Mouse (Mus musculus) Patski (cell line): ENCODE measurements around the gene Pcx. TPM values are rescaled to one million over a fixed set of nuclear protein-coding genes. Genes with fewer than 3 reads are reported as not detected.

Source experiments
- ATAC-seq: fragments of 100-300 bp; one replicate; pipeline ENCODE4 v1.8.0; 2021
- CTCF ChIA-PET: fragments of 350-600 bp; sonication (Branson Sonifier 250); formaldehyde crosslinking; loops from one replicate; lab custom pipeline; 2022; ENCODE audit warnings: inconsistent platforms; lab: Charles Lee
- POLR2A ChIA-PET: fragments of 350-600 bp; sonication (Branson Sonifier 250); formaldehyde crosslinking; loops from one replicate; lab custom pipeline; 2022; ENCODE audit warnings: antibody characterized with exemption, inconsistent platforms; lab: Charles Lee
- DNase-seq: peaks from one replicate; pipeline ENCODE4 v3.0.0-alpha.2; 2011; ENCODE audit warnings: low read depth, low spot score
- H3K27me3 ChIP-seq: fragments of 371-371 bp; one replicate; pipeline ENCODE4 v1.5.1; 2021
- CTCF ChIP-seq: fragments of 100-300 bp; IDR thresholded peaks from one replicate; pipeline ENCODE4 v1.5.1; 2021
- in situ Hi-C: fragments of 300-500 bp; cut with MboI; formaldehyde crosslinking; loops from 3 replicates; pipeline ENCODE4 v1.11.1; 2018; ENCODE audit warnings: low pct_unique_long_range_greater_than_20kb, mixed read lengths
- polyA plus RNA-seq: library from polyadenylated mRNA; unstranded; gene quantifications from one replicate; pipeline ENCODE4 v1.2.3, GENCODE M21; 2021

Pcx gene
- polyA plus RNA-seq, 1 experiment from 2014 or later = 21.5 TPM

GRCm38 (mm10) chr19:4545841-4546240 lies 35.6 kb downstream of the Pcx start:
- no peaks in the 10 kb centered on the region for H3K27me3 ChIP-seq
- in situ Hi-C loops = no loop called here
- ATAC-seq = no peak
- no peak for DNase-seq
- CTCF ChIA-PET = no interaction called here
- POLR2A ChIA-PET = no interaction called here
- no peak for TF ChIP-seq CTCF

- CTCF ChIA-PET = interaction anchor here (1.4 to 2.1 kb wide), 2 partner anchors 19 to 39 kb away, joined by 4 read pairs; no protein-coding TSS in a partner anchor
- POLR2A ChIA-PET = no interaction called here
- in situ Hi-C loops = no loop called here
- DNase-seq (peak; percentile 1), ATAC-seq (no peak)
- no peaks in the 10 kb centered on the region for H3K27me3 ChIP-seq
- no peak for TF ChIP-seq CTCF
Measured at GRCm38 (mm10) chr19:4547801-4548200, 37.5 kb downstream of the Pcx start.

GRCm38 (mm10) chr19:4548305-4548883 lies 38.1 kb downstream of the Pcx start:
- ChIA-PET POLR2A (no interaction called here), CTCF (interaction anchor here (2.1 kb wide), 1 partner anchor 38 kb away, joined by 4 read pairs; no protein-coding TSS in a partner anchor)
- H3K27me3 ChIP-seq = no peaks in the 10 kb centered on the region
- DNase-seq (no peak), ATAC-seq (no peak)
- in situ Hi-C loops = no loop called here
- no peak for TF ChIP-seq CTCF

- DNase-seq = no peak
- POLR2A ChIA-PET = no interaction called here
- in situ Hi-C loops = no loop called here
- H3K27me3 ChIP-seq = no peaks in the 10 kb centered on the region
- CTCF ChIA-PET = interaction anchor here (0.7 kb wide), 1 partner anchor 11 kb away, joined by 3 read pairs; no protein-coding TSS in a partner anchor
- TF ChIP-seq CTCF = no peak
- ATAC-seq = no peak
Measured at GRCm38 (mm10) chr19:4554248-4554647, 44.0 kb downstream of the Pcx start.

GRCm38 (mm10) chr19:4555086-4555485 lies 44.8 kb downstream of the Pcx start:
- ChIA-PET CTCF (interaction anchor here (1.3 kb wide), 1 partner anchor 16 kb away, joined by 5 read pairs; no protein-coding TSS in a partner anchor), POLR2A (no interaction called here)
- no peak for ATAC-seq
- no peak for DNase-seq
- no peak for TF ChIP-seq CTCF
- in situ Hi-C loops = no loop called here
- H3K27me3 ChIP-seq = no peaks in the 10 kb centered on the region

GRCm38 (mm10) chr19:4556787-4557186 lies 46.5 kb downstream of the Pcx start:
- POLR2A ChIA-PET = no interaction called here
- in situ Hi-C loops = no loop called here
- CTCF ChIA-PET = interaction anchor here (1.5 kb wide), 1 partner anchor 59 kb away, joined by 3 read pairs; the partner anchor contains the start of gene 2010003K11Rik
- no peaks in the 10 kb centered on the region for H3K27me3 ChIP-seq
- no peak for ATAC-seq
- no peak for DNase-seq
- no peak for TF ChIP-seq CTCF

GRCm38 (mm10) chr19:4557796-4558569 lies 47.7 kb downstream of the Pcx start:
- CTCF ChIA-PET = interaction anchor here (0.7 to 1.5 kb wide), 4 partner anchors 9 to 60 kb away, joined by 3 read pairs; partner anchors contain the start of gene 2010003K11Rik
- DNase-seq = no peak
- no peak for TF ChIP-seq CTCF
- in situ Hi-C loops = no loop called here
- ATAC-seq = no peak
- H3K27me3 ChIP-seq = no peaks in the 10 kb centered on the region
- POLR2A ChIA-PET = interaction anchor here (0.7 kb wide), 2 partner anchors 25 to 61 kb away, joined by 3 to 11 read pairs; no protein-coding TSS in a partner anchor

- DNase-seq (no peak), ATAC-seq (no peak)
- CTCF ChIA-PET = interaction anchor here (1.4 kb wide), 1 partner anchor 23 kb away, joined by 3 read pairs; no protein-coding TSS in a partner anchor
- POLR2A ChIA-PET = no interaction called here
- no peaks in the 10 kb centered on the region for H3K27me3 ChIP-seq
- no peak for TF ChIP-seq CTCF
- in situ Hi-C loops = no loop called here
Measured at GRCm38 (mm10) chr19:4558570-4558955, 48.3 kb downstream of the Pcx start.

- DNase-seq (no peak), ATAC-seq (no peak)
- TF ChIP-seq CTCF = no peak
- ChIA-PET CTCF (no interaction called here), POLR2A (no interaction called here)
- H3K27me3 ChIP-seq = no peaks in the 10 kb centered on the region
- in situ Hi-C loops = no loop called here
Measured at GRCm38 (mm10) chr19:4559011-4559410, 48.7 kb downstream of the Pcx start.

GRCm38 (mm10) chr19:4559588-4559987 lies 49.3 kb downstream of the Pcx start:
- no peak for TF ChIP-seq CTCF
- DNase-seq = no peak
- no peaks in the 10 kb centered on the region for H3K27me3 ChIP-seq
- no peak for ATAC-seq
- CTCF ChIA-PET = no interaction called here
- POLR2A ChIA-PET = no interaction called here
- in situ Hi-C loops = no loop called here

GRCm38 (mm10) chr19:4560205-4560604 lies 49.9 kb downstream of the Pcx start:
- TF ChIP-seq CTCF = no peak
- in situ Hi-C loops = no loop called here
- ChIA-PET POLR2A (interaction anchor here (1.1 kb wide), 1 partner anchor 18 kb away, joined by 5 read pairs; no protein-coding TSS in a partner anchor), CTCF (no interaction called here)
- DNase-seq (no peak), ATAC-seq (no peak)
- no peaks in the 10 kb centered on the region for H3K27me3 ChIP-seq
